1 mouse cellular context compared by ENCODE assay signal in genomic region chr10:75224154-75224553, GRCm38 (mm10).
TF ChIP-seq lines count a peak whose summit lies in the region.

No protein-coding gene starts in this region.

TF ChIP-seq in CH12.LX, 34 proteins besides CTCF, POLR2A, EP300 and RAD21 (continued from another document):
- 0 out of 2 replicates have a peak, but pooled peaks have one; percentile 19 for TF ChIP-seq MEF2A (IDR thresholded peaks at IDR 0.05; ENCODE audit: borderline replicate concordance, low read depth, low read length)
- no peak for TF ChIP-seq USF2 (conservative IDR thresholded peaks at IDR 0.05; ENCODE audit: low read depth, low read length)
- TF ChIP-seq RCOR1 (conservative IDR thresholded peaks at IDR 0.05; ENCODE audit: low read depth, low read length): no peak
- no peak for TF ChIP-seq MYC (IDR thresholded peaks at IDR 0.05; ENCODE audit: low read depth, low read length)
